Mouse (Mus musculus) intestine, embryonic 14.5 days (tissue): ENCODE data around the gene Abi1. TPM values are rescaled to one million over a fixed set of nuclear protein-coding genes. Genes with fewer than 3 reads are reported as not detected.

Experiments used
- ATAC-seq: fragments of 200-750 bp; cut with Nextera tagmentation; replicated peaks from 2 replicates; pipeline ENCODE4 v1.8.0; 2017; ENCODE audit warnings: low read depth, moderate number of reproducible peaks, moderate TSS enrichment, moderate library complexity; ENCODE audit not compliant: low FRiP score, low TSS enrichment
- DNase-seq: peaks from one replicate; pipeline ENCODE4 v3.0.0-alpha.2; 2018; ENCODE audit warnings: low spot score
- H3K27ac ChIP-seq: fragments of 300-500 bp; sonication (generic); 2 replicates; pipeline ENCODE4 v1.5.1; 2014; ENCODE audit warnings: low read depth, mild to moderate bottlenecking, control low read depth
- H3K27me3 ChIP-seq: fragments of 300-500 bp; sonication (generic); replicated peaks from 2 replicates; pipeline ENCODE4 v1.6.1; 2014; ENCODE audit warnings: low read length, control low read depth; ENCODE audit not compliant: control insufficient read depth, insufficient read depth
- H3K36me3 ChIP-seq: fragments of 300-500 bp; sonication (generic); 2 replicates; pipeline ENCODE4 v1.6.1; 2014; ENCODE audit warnings: low read length, control low read depth; ENCODE audit not compliant: control insufficient read depth, insufficient read depth
- H3K4me1 ChIP-seq: fragments of 300-500 bp; sonication (generic); replicated peaks from 2 replicates; pipeline ENCODE4 v1.6.1; 2014; ENCODE audit warnings: low read length, control low read depth, mixed read lengths; ENCODE audit not compliant: control insufficient read depth, insufficient read depth
- H3K4me2 ChIP-seq: fragments of 300-500 bp; sonication (generic); 2 replicates; pipeline ENCODE4 v1.6.1; 2014; ENCODE audit warnings: low read length
- H3K4me3 ChIP-seq: fragments of 300-500 bp; sonication (generic); 2 replicates; pipeline ENCODE4 v1.5.1; 2014; ENCODE audit warnings: low read depth, low read length, control low read depth, mixed read lengths
- H3K9ac ChIP-seq: fragments of 300-500 bp; sonication (generic); 2 replicates; pipeline ENCODE4 v1.6.1; 2014; ENCODE audit warnings: mild to moderate bottlenecking, low read length
- H3K9me3 ChIP-seq: fragments of 300-500 bp; sonication (generic); 2 replicates; pipeline ENCODE4 v1.6.1; 2016; ENCODE audit warnings: low read length, control low read depth; ENCODE audit not compliant: control insufficient read depth
- WGBS: fragments of 180-500 bp; shearing (Covaris S2); extraction: QIAGEN DNeasy Blood & Tissue Kit; methylation state at CpG from one replicate; pipeline ENCODE4 v1.1.7; 2014; 5-methylcytosine and 5-hydroxymethylcytosine counted together
- polyA plus RNA-seq: library from polyadenylated mRNA; unstranded; fragments of >200 nt; fragmentation: Nextera tagmentation; extraction: Ambion mirVana; gene quantifications from 2 replicates; pipeline ENCODE4 v1.2.1, GENCODE M21; 2014

Gene Abi1
- polyA plus RNA-seq, 1 experiment from 2014 or later, result 42.8 TPM

DNA sequence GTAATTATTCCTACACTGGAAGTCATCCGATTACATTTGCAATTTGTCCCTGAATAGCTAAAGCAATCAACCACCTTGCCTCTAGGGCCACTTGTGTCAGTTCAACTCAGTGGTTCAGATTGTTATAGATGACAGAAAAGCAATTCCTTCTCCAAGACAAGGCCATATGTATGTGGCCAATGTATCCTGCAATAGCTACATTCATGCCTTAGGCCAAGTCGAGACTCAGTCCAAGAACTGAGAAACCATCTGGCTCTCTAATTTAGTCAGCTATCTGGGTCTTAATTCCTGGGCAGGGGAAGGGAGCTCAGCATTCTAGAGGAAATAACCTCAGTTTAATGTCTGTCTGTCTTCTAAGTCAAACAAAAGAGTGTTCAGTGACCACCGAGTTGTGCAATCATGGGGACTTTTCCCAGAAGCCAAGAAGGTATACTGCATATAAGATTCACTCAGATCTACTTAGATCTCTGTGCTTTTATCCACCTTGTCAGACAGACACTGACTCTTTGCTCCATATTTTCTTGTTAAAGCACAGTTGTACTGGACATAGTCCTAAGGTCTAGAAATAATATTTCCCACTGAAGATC is 62.6 kb downstream of the Abi1 start:
- Histone ChIP-seq H3K4me3 (no peak overlapping the region), H3K27ac (no peak overlapping the region), H3K4me1 (peaks cover 3% of the 10 kb centered on the region; the same call in 1 of the 2 replicates), H3K27me3 (no peaks in the 10 kb centered on the region), H3K9ac (no peak overlapping the region), H3K9me3 (no peaks in the 10 kb centered on the region), H3K4me2 (no peak overlapping the region), H3K36me3 (no peaks in the 10 kb centered on the region)
- DNase-seq (no peak), ATAC-seq (no peak)
- WGBS, result 58% methylated on average over 3 of the region's 3 CpGs

DNA sequence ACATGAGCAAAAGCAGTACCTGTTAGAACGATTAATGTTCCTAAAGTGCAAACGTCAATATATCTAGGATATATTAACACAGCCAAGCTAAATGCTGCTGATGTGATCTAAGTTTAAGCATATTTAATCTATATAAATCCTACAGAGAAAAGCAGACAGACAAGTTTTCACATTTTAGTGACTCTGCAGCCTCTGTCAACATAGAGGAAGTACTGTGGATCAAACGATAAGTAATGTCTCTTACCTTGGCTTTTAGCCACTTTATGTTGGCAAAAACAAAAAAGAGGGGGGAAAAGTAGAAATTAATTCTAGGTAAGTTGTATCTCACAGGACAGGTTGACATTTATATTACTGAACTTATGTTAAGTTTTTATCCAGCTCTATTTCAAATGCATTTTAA is 77.1 kb downstream of the Abi1 start:
- Histone ChIP-seq H3K4me1 (no peaks in the 10 kb centered on the region; the same call in 1 of the 2 replicates), H3K9ac (no peak overlapping the region), H3K27me3 (no peaks in the 10 kb centered on the region), H3K4me2 (no peak overlapping the region), H3K9me3 (no peaks in the 10 kb centered on the region), H3K27ac (no peak overlapping the region), H3K4me3 (no peak overlapping the region), H3K36me3 (0 out of 2 replicates have a peak, but pooled peaks cover 5% of the 10 kb centered on the region)
- DNase-seq (no peak), ATAC-seq (no peak)
- 84% methylated on average over 3 of the region's 3 CpGs for WGBS

DNA sequence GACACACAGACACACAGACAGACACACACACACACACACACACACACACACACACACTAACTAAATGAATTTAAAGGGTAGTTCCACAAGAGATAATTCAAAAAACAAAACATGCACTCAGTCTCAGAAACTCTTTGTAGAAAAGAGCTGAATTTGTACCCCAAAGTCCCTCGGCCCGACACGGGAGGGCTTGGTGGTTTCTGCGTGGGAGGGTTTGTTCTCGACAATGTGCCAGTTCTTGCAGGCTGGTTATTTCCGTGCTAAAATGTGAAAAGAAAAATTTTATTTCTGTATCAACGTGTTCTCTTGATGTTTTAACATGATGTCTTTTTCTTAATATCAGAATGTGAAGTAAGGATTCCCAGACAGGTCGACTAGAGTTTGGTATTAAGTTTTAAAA is 77.8 kb downstream of the Abi1 start:
- no peak for DNase-seq
- H3K4me1 ChIP-seq, result no peaks in the 10 kb centered on the region; the same call in 1 of the 2 replicates
- H3K36me3 ChIP-seq, result peaks cover 6% of the 10 kb centered on the region; the same call in 1 of the 2 replicates
- H3K27me3 ChIP-seq, result no peaks in the 10 kb centered on the region
- H3K4me3 ChIP-seq, result no peak overlapping the region
- no peaks in the 10 kb centered on the region for H3K9me3 ChIP-seq
- no peak overlapping the region for H3K9ac ChIP-seq
- no peak overlapping the region for H3K27ac ChIP-seq
- 94% methylated on average over 8 of the region's 8 CpGs for WGBS
- no peak overlapping the region for H3K4me2 ChIP-seq
- ATAC-seq, result no peak

DNA sequence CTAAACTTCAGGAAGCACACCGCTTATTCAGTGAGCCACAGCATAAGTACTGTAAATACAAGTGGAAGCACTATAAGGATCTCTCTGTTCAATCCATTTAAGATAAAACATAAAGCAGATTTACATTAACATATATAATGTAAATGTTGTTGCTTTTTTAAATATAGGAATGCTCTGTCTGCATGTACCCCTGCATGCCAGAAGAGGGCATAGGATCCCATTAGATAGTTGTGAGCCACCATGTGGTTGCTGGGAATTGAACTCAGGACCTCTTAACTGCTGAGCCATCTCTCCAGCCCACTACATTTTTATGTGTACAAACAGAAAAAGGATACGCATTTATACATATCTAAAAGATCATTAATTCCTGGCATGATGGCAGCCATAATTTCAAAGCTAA is 78.4 kb downstream of the Abi1 start:
- H3K9ac ChIP-seq, result no peak overlapping the region
- H3K4me1 ChIP-seq, result no peaks in the 10 kb centered on the region; the same call in 1 of the 2 replicates
- H3K36me3 ChIP-seq, result peaks cover 11% of the 10 kb centered on the region; the same call in 1 of the 2 replicates
- H3K27me3 ChIP-seq, result no peaks in the 10 kb centered on the region
- no peaks in the 10 kb centered on the region for H3K9me3 ChIP-seq
- no peak overlapping the region for H3K27ac ChIP-seq
- no peak for DNase-seq
- no peak overlapping the region for H3K4me2 ChIP-seq
- 95% methylated on average over 2 of the region's 2 CpGs for WGBS
- no peak overlapping the region for H3K4me3 ChIP-seq
- ATAC-seq, result no peak

DNA sequence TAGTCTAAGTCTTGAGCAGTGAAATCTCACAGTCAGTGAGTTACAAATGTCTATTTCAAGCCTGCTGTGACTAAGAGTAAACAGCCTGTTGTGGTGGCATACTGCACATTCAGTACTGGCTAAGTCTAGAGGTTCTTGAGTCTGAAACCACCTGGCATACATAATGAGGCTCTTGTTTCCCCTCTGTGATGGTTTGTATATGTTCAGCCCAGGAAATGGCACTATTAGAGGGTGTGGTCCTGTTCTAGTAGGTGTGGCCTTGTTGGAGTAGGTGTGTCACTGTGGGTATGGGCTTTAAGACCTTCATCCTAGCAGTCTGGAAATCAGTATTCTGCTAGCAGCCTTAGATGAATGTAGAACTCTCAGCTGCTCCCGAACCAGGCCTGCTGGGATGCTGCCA is 82.6 kb downstream of the Abi1 start:
- no peak overlapping the region for H3K9ac ChIP-seq
- H3K4me2 ChIP-seq, result no peak overlapping the region
- no peak for ATAC-seq
- no peak overlapping the region for H3K27ac ChIP-seq
- no peak overlapping the region for H3K4me3 ChIP-seq
- no peaks in the 10 kb centered on the region for H3K27me3 ChIP-seq
- no peaks in the 10 kb centered on the region for H3K9me3 ChIP-seq
- peaks cover 11% of the 10 kb centered on the region; the same call in 1 of the 2 replicates for H3K36me3 ChIP-seq
- DNase-seq, result no peak
- WGBS, result 81% methylated on average over 1 of the region's 1 CpGs
- H3K4me1 ChIP-seq, result no peaks in the 10 kb centered on the region

DNA sequence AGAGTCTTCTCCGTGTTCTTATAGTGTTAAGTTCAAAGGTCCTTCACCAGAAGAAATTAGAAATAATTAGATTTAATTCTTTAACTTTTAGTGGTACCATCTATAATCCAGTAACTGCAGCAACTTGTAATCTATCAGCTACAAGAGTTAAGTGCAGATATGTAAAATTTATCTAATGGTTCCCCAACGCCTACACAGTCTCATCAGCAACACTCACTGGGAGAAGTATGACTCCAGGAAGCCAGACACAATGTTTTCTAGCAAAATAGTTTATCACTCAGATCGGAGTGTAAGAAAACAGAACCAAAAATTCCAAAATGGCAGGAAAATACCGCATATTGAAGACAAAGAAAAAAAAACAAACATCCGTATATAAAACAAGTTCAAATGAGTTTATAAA is 84.1 kb downstream of the Abi1 start:
- ATAC-seq (no peak), DNase-seq (no peak)
- Histone ChIP-seq H3K9ac (no peak overlapping the region), H3K4me3 (no peak overlapping the region), H3K27ac (no peak overlapping the region), H3K9me3 (no peaks in the 10 kb centered on the region), H3K27me3 (no peaks in the 10 kb centered on the region), H3K36me3 (peaks cover 11% of the 10 kb centered on the region; the same call in 1 of the 2 replicates), H3K4me2 (no peak overlapping the region), H3K4me1 (no peaks in the 10 kb centered on the region)
- WGBS, result 90% methylated on average over 5 of the region's 5 CpGs

DNA sequence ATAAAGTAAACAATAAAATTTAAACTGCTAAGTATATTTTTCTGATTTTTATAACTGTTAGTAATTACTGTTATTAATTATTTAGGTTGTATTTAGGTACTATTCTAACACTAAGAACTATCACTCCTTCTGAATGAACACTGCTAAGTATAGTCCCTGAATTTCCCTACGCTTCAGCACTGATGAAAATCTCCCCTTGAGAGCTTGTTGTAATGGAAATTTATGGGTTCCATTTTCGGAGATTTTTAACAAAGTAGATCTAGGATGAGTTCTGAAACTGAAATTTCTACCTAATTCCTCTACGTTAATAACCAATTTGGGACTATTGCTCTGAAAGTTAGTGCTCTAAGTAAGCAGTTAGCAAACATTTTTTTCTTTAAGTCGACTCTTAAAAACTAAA is 85.8 kb downstream of the Abi1 start:
- Histone ChIP-seq H3K4me3 (no peak overlapping the region), H3K4me2 (no peak overlapping the region), H3K27me3 (no peaks in the 10 kb centered on the region), H3K9me3 (no peaks in the 10 kb centered on the region), H3K36me3 (peaks cover 14% of the 10 kb centered on the region), H3K27ac (no peak overlapping the region), H3K9ac (no peak overlapping the region), H3K4me1 (no peaks in the 10 kb centered on the region)
- 87% methylated on average over 4 of the region's 4 CpGs for WGBS
- ATAC-seq, result no peak
- DNase-seq, result no peak

DNA sequence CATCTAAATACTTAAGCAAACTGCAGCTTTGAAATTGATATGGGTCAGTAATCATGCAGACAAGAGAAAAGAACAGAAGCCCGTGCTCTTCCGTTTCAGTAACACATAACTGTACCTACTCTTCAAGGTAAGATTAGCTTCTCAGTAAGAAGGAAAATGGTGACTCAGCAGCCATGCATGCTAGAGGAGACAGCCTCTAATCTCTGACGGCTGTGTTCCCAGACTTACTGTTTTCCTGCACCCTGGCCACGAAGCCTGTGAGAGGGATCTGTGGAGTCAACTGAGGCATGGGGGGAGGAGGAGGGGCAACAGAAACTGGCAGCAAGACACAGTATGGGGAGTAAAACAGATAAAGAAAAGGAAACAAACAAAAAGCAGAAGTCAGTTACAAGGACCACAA is 90.1 kb downstream of the Abi1 start:
- Histone ChIP-seq H3K4me3 (no peak overlapping the region), H3K9ac (no peak overlapping the region), H3K4me1 (no peaks in the 10 kb centered on the region), H3K27ac (no peak overlapping the region), H3K27me3 (no peaks in the 10 kb centered on the region), H3K4me2 (no peak overlapping the region), H3K36me3 (peaks cover 23% of the 10 kb centered on the region), H3K9me3 (no peaks in the 10 kb centered on the region)
- DNase-seq, result no peak
- WGBS, result 40% methylated on average over 4 of the region's 4 CpGs
- ATAC-seq, result no peak

DNA sequence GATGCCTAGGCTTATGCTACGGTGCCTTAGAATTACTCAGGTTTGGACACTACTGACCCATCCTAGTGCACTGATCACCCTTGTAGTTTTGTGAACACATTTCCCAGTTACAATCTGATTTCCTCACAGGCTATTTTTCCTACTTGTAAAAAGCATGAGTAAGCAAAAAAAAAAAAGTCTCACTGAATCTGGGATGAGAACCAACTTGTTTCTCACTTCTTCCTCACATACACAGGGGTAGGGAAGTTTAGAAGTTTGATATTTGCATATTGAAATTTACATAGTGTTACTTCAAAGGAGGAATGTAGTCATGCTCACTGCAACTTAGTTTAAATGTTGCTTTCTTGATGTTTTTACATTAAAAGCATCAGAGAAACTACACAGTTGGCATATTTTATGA is 106.5 kb downstream of the Abi1 start:
- ATAC-seq, result no peak
- 88% methylated on average over 1 of the region's 1 CpGs for WGBS
- no peaks in the 10 kb centered on the region for H3K9me3 ChIP-seq
- H3K4me3 ChIP-seq, result no peak overlapping the region
- H3K9ac ChIP-seq, result no peak overlapping the region
- peaks cover 57% of the 10 kb centered on the region for H3K36me3 ChIP-seq
- H3K27me3 ChIP-seq, result no peaks in the 10 kb centered on the region
- H3K4me2 ChIP-seq, result no peak overlapping the region
- H3K27ac ChIP-seq, result no peak overlapping the region
- DNase-seq, result no peak
- H3K4me1 ChIP-seq, result no peaks in the 10 kb centered on the region
